Mouse (Mus musculus) forebrain, embryonic 12.5 days (tissue): ENCODE results near the gene Kifc3. TPM values are rescaled to one million over a fixed set of nuclear protein-coding genes. Genes with fewer than 3 reads are reported as not detected.

ENCODE experiments used
- ATAC-seq: fragments of 200-750 bp; cut with Nextera tagmentation; 2 replicates; pipeline ENCODE4 v1.8.0; 2017; ENCODE audit warnings: moderate TSS enrichment; ENCODE audit not compliant: low FRiP score
- H3K27ac ChIP-seq: fragments of 300-500 bp; sonication (generic); 2 replicates; pipeline ENCODE4 v1.5.1; 2016; ENCODE audit warnings: mild to moderate bottlenecking
- H3K27me3 ChIP-seq: fragments of 300-500 bp; sonication (generic); 2 replicates; pipeline ENCODE4 v1.6.1; 2016; ENCODE audit warnings: mild to moderate bottlenecking
- H3K36me3 ChIP-seq: fragments of 300-500 bp; sonication (generic); replicated peaks from 2 replicates; pipeline ENCODE4 v1.6.1; 2016; ENCODE audit warnings: mild to moderate bottlenecking
- H3K4me1 ChIP-seq: fragments of 300-500 bp; sonication (generic); 2 replicates; pipeline ENCODE4 v1.6.1; 2016
- H3K4me2 ChIP-seq: fragments of 300-500 bp; sonication (generic); 2 replicates; pipeline ENCODE4 v1.6.1; 2016; ENCODE audit warnings: mild to moderate bottlenecking, moderate library complexity
- H3K4me3 ChIP-seq: fragments of 300-500 bp; sonication (generic); replicated peaks from 2 replicates; pipeline ENCODE4 v1.5.1; 2016; ENCODE audit warnings: mild to moderate bottlenecking
- H3K9ac ChIP-seq: fragments of 300-500 bp; sonication (generic); 2 replicates; pipeline ENCODE4 v1.6.1; 2016; ENCODE audit warnings: mild to moderate bottlenecking
- H3K9me3 ChIP-seq: fragments of 300-500 bp; sonication (generic); 2 replicates; pipeline ENCODE4 v1.6.1; 2016
- WGBS: fragments of 180-500 bp; shearing (Covaris S2); methylation state at CpG from one replicate; pipeline ENCODE4 v1.1.7; 2016; 5-methylcytosine and 5-hydroxymethylcytosine counted together
- polyA plus RNA-seq: library from polyadenylated mRNA; unstranded; fragments of >200 nt; fragmentation: Nextera tagmentation; extraction: Ambion mirVana; gene quantifications from 2 replicates; pipeline ENCODE4 v1.2.1, GENCODE M21; 2016

Gene Kifc3
- polyA plus RNA-seq, 1 experiment from 2014 or later = 8.3 TPM

- H3K4me1 ChIP-seq = no peaks in the 10 kb centered on the region; the same call in 1 of the 2 replicates
- no peak for ATAC-seq
- no peak overlapping the region for H3K27ac ChIP-seq
- H3K36me3 ChIP-seq = no peaks in the 10 kb centered on the region
- H3K9me3 ChIP-seq = no peaks in the 10 kb centered on the region
- no peaks in the 10 kb centered on the region; the same call in 1 of the 2 replicates for H3K27me3 ChIP-seq
- WGBS = 81% methylated on average over 9 of the region's 9 CpGs
- H3K4me3 ChIP-seq = no peak overlapping the region
- H3K4me2 ChIP-seq = no peak overlapping the region
- H3K9ac ChIP-seq = no peak overlapping the region
These were observed 2.6 kb downstream of the Kifc3 start for GRCm38 (mm10) chr8:95200001-95200405.

GRCm38 (mm10) chr8:95195728-95196127 lies 6.9 kb downstream of the Kifc3 start:
- no peak overlapping the region for H3K9ac ChIP-seq
- no peaks in the 10 kb centered on the region for H3K4me1 ChIP-seq
- no peak overlapping the region for H3K4me2 ChIP-seq
- H3K27me3 ChIP-seq = no peaks in the 10 kb centered on the region
- no peak overlapping the region for H3K27ac ChIP-seq
- 82% methylated on average over 11 of the region's 11 CpGs for WGBS
- H3K4me3 ChIP-seq = no peak overlapping the region
- ATAC-seq = no peak
- no peaks in the 10 kb centered on the region for H3K36me3 ChIP-seq
- H3K9me3 ChIP-seq = no peaks in the 10 kb centered on the region

DNA sequence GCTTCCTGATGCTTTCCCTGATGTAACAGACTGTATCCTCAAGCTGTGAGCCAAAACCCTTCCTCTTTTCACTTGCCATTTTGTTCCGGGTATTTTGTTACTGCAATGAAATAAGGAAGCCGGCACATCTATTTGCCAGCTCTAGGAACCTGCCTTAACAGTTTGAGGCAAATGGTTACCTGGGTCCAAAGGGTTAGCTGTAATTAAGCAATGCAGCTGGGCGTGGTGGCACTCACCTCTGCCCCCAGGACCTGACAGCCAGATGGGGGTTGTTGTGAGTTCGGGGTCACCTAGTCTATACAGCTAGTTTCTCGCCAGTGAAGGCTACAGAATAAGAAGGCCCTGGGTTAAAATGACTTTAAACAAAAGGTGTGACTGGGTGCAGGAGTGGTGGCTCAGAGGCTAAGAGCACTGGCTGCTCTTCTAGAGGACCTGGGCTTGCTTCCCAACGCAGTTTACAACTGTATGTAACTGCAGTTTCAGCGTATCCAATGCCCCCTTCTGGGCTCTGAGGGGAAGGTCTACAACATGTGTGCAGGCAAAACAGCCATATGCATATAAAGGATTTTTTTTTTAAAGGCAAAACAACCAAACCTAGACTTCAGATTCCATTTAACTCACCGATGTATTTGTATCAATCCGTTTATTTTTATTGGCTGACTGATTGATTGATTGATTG lies 11.0 kb downstream of the Kifc3 start:
- H3K27me3 ChIP-seq = no peaks in the 10 kb centered on the region
- H3K9ac ChIP-seq = no peak overlapping the region
- no peak overlapping the region for H3K27ac ChIP-seq
- no peaks in the 10 kb centered on the region for H3K4me1 ChIP-seq
- H3K36me3 ChIP-seq = no peaks in the 10 kb centered on the region
- no peak overlapping the region for H3K4me3 ChIP-seq
- H3K9me3 ChIP-seq = no peaks in the 10 kb centered on the region
- H3K4me2 ChIP-seq = no peak overlapping the region
- ATAC-seq = no peak
- 87% methylated on average over 9 of the region's 9 CpGs for WGBS

GRCm38 (mm10) chr8:95187579-95187978 lies 15.0 kb downstream of the Kifc3 start:
- Histone ChIP-seq H3K9me3 (no peaks in the 10 kb centered on the region), H3K27me3 (no peaks in the 10 kb centered on the region), H3K9ac (no peak overlapping the region), H3K4me1 (no peaks in the 10 kb centered on the region), H3K27ac (no peak overlapping the region), H3K36me3 (no peaks in the 10 kb centered on the region), H3K4me3 (no peak overlapping the region), H3K4me2 (no peak overlapping the region)
- ATAC-seq = no peak
- WGBS = 86% methylated on average over 5 of the region's 5 CpGs

DNA sequence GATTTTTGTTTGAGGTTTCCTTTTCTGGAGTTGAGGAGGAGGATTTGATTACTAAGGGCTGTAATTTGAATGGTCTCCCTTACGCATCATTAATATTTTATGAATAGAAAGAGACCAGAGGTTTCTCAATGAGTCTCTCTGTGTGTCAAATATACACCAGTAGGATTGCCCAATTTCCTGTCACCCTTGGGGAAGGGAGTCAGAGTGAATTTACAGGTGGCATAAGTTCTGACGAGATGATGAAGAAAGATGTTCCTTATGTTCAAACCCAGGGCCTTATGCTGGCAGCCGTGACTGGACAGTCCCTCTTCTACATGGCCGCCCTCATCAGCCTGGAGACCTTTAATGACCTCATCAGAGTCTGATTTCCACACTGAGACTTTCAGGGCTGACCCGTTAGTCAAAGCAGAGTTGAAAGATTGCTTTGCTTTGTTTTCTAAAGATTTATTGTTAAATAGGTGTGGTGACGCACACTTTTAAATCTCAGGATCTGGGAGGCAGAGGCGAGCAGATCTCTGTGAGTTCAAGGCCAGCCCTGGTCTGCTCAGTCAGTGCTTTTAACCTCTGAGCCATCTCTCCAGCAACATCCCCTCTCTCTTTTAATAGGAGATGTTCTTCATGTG lies 16.6 kb downstream of the Kifc3 start:
- H3K4me3 ChIP-seq = no peak overlapping the region
- no peak for ATAC-seq
- no peak overlapping the region for H3K27ac ChIP-seq
- H3K9me3 ChIP-seq = no peaks in the 10 kb centered on the region
- no peaks in the 10 kb centered on the region for H3K27me3 ChIP-seq
- no peaks in the 10 kb centered on the region for H3K36me3 ChIP-seq
- no peak overlapping the region for H3K4me2 ChIP-seq
- no peaks in the 10 kb centered on the region for H3K4me1 ChIP-seq
- H3K9ac ChIP-seq = no peak overlapping the region
- 79% methylated on average over 7 of the region's 7 CpGs for WGBS

DNA sequence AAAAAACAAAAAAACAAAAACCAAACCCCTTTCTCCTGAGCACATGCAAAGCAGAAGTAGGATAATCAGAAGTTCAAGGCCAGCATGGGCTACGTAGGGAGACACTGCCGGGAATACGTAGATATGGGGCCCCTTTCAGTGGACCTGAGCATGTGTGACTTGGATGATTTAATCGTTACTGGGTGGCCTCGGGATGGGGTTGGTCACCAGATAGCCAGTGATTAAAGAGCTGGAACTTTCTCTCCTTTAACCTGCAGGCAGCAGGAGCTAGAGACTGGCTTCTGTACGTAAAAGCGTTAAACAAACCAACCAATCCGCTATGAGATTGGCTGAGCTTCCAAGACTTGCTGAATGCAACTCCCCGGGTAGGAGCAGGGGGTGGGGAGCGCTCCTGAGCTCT lies 17.5 kb downstream of the Kifc3 start:
- 48% methylated on average over 10 of the region's 10 CpGs for WGBS
- Histone ChIP-seq H3K9me3 (no peaks in the 10 kb centered on the region), H3K4me1 (no peaks in the 10 kb centered on the region), H3K9ac (no peak overlapping the region), H3K36me3 (no peaks in the 10 kb centered on the region), H3K4me2 (no peak overlapping the region), H3K4me3 (no peak overlapping the region), H3K27ac (no peak overlapping the region), H3K27me3 (no peaks in the 10 kb centered on the region)
- ATAC-seq = no peak

GRCm38 (mm10) chr8:95184171-95184570 lies 18.4 kb downstream of the Kifc3 start:
- Histone ChIP-seq H3K9me3 (no peaks in the 10 kb centered on the region), H3K4me2 (no peak overlapping the region), H3K4me3 (no peak overlapping the region), H3K36me3 (no peaks in the 10 kb centered on the region), H3K4me1 (no peaks in the 10 kb centered on the region), H3K27me3 (no peaks in the 10 kb centered on the region), H3K27ac (no peak overlapping the region), H3K9ac (no peak overlapping the region)
- ATAC-seq = no peak
- WGBS = 82% methylated on average over 12 of the region's 12 CpGs

GRCm38 (mm10) chr8:95181850-95182249 lies 20.8 kb downstream of the Kifc3 start:
- no peak overlapping the region for H3K4me3 ChIP-seq
- H3K4me1 ChIP-seq = no peaks in the 10 kb centered on the region
- no peaks in the 10 kb centered on the region for H3K27me3 ChIP-seq
- no peak overlapping the region for H3K4me2 ChIP-seq
- no peaks in the 10 kb centered on the region for H3K9me3 ChIP-seq
- no peaks in the 10 kb centered on the region for H3K36me3 ChIP-seq
- H3K27ac ChIP-seq = no peak overlapping the region
- 68% methylated on average over 7 of the region's 7 CpGs for WGBS
- no peak overlapping the region for H3K9ac ChIP-seq
- no peak for ATAC-seq

DNA sequence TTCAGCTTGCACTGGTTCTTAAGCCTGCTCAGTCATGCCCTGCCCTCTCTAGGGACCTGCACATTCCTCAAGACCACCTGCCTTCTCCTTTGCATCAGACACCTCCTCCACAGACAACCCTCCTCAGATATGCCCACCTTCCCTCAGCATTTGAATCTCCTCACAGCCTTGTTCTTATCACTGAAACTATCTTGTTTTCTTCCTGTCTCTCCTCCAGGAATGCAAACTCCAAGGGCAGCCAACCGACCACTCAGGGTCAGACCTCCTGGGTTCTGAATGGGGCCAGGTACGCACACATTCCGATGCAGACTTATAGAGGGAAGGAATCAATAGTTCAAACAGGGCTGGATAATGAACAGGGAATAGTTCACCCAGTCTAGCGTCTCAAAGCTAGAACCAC lies 24.4 kb downstream of the Kifc3 start:
- no peak overlapping the region for H3K4me2 ChIP-seq
- H3K4me1 ChIP-seq = peaks cover 18% of the 10 kb centered on the region
- H3K9me3 ChIP-seq = no peaks in the 10 kb centered on the region
- ATAC-seq = no peak
- WGBS = 77% methylated on average over 4 of the region's 4 CpGs
- no peak overlapping the region for H3K4me3 ChIP-seq
- H3K36me3 ChIP-seq = no peaks in the 10 kb centered on the region
- no peaks in the 10 kb centered on the region for H3K27me3 ChIP-seq
- no peak overlapping the region for H3K27ac ChIP-seq
- H3K9ac ChIP-seq = no peak overlapping the region

DNA sequence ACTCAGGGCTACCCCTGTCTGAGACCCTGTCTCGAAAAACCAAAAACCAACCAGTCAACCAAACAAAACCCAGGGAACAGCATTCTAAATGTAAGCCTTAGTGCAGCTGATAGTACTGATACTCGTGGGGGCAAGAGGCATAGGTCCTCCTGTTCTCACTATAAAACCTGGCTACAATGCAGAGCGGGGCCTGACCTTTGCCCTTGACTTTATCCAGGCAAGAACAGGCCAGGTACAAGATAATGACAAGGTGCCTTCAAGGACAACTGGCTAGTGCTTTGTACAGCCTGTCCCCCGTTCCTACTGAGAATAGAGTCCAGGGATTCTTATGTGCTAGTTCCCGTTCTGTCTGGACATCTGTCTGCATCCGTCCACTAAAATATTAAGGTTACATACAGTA lies 25.6 kb downstream of the Kifc3 start:
- H3K9me3 ChIP-seq = no peaks in the 10 kb centered on the region
- 89% methylated on average over 6 of the region's 6 CpGs for WGBS
- H3K27ac ChIP-seq = no peak overlapping the region
- no peaks in the 10 kb centered on the region for H3K36me3 ChIP-seq
- no peak overlapping the region for H3K4me2 ChIP-seq
- ATAC-seq = no peak
- no peaks in the 10 kb centered on the region for H3K27me3 ChIP-seq
- no peak overlapping the region for H3K4me3 ChIP-seq
- H3K4me1 ChIP-seq = peaks cover 18% of the 10 kb centered on the region
- H3K9ac ChIP-seq = no peak overlapping the region

DNA sequence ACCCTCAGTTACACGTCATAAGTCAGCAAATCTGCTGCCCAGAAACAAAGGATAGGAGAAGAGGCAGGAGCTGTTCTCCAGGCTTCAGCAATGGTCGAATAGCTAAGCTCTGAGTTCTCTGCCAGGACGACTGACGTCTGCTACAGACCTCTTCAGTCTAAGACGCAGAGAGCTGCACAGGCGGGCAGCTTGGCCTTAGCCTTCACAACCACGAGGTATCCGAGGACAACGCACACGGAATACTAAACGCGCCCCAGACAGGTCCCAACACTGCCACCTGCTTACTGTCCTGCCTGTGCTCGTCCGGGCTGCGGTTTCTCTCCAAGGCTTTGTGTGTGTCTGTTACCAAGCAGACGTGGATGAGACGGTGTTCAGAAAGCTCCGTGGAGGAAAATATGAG lies 26.8 kb downstream of the Kifc3 start:
- 46% methylated on average over 18 of the region's 18 CpGs for WGBS
- peak; percentile 86 for ATAC-seq
- H3K27me3 ChIP-seq = no peaks in the 10 kb centered on the region
- H3K4me3 ChIP-seq = no peak overlapping the region
- H3K9me3 ChIP-seq = no peaks in the 10 kb centered on the region
- peak overlapping the region; percentile 47 for H3K27ac ChIP-seq
- H3K4me1 ChIP-seq = peaks cover 18% of the 10 kb centered on the region
- H3K36me3 ChIP-seq = no peaks in the 10 kb centered on the region
- no peak overlapping the region for H3K9ac ChIP-seq
- no peak overlapping the region for H3K4me2 ChIP-seq

- Histone ChIP-seq H3K4me1 (peaks cover 18% of the 10 kb centered on the region), H3K9ac (no peak overlapping the region)
These were observed 27.3 kb downstream of the Kifc3 start for GRCm38 (mm10) chr8:95175306-95175705.

DNA sequence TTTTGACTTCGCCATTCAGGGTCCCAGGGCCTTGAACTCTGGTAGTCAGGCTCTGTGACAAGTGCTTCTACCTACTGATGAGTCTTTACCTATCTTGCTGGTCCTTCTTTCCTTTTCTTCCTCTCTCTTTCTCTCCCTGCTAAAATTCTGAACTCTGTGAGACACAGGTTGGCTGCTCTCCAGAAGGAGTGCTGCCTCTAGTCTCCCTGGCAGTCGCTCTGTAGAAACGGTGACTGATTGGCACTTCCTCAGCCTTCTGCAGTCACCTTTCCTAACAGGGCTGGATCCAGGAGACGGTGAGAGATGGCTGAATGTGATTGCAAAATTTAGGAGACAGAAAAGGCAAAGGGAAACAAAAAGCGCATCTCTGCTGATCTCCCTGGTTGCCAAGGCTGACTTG lies 30.2 kb downstream of the Kifc3 start:
- H3K36me3 ChIP-seq = no peaks in the 10 kb centered on the region
- no peaks in the 10 kb centered on the region for H3K27me3 ChIP-seq
- no peak overlapping the region for H3K4me2 ChIP-seq
- no peak overlapping the region for H3K27ac ChIP-seq
- WGBS = 79% methylated on average over 5 of the region's 5 CpGs
- H3K9me3 ChIP-seq = no peaks in the 10 kb centered on the region
- no peak for ATAC-seq
- peaks cover 21% of the 10 kb centered on the region for H3K4me1 ChIP-seq
- no peak overlapping the region for H3K9ac ChIP-seq
- H3K4me3 ChIP-seq = no peak overlapping the region

More at GRCm38 (mm10) chr8:95175306-95175705, 27.3 kb downstream of the Kifc3 start:
- no peaks in the 10 kb centered on the region for H3K36me3 ChIP-seq
- H3K4me3 ChIP-seq = no peak overlapping the region
- no peaks in the 10 kb centered on the region for H3K27me3 ChIP-seq
- no peak overlapping the region for H3K4me2 ChIP-seq
- 38% methylated on average over 5 of the region's 5 CpGs for WGBS
- no peaks in the 10 kb centered on the region for H3K9me3 ChIP-seq
- ATAC-seq = peak; percentile 55
- peak overlapping the region; percentile 47 for H3K27ac ChIP-seq
